Comparison of ENCODE assay signal across 8 mouse cellular contexts in the genomic region with DNA sequence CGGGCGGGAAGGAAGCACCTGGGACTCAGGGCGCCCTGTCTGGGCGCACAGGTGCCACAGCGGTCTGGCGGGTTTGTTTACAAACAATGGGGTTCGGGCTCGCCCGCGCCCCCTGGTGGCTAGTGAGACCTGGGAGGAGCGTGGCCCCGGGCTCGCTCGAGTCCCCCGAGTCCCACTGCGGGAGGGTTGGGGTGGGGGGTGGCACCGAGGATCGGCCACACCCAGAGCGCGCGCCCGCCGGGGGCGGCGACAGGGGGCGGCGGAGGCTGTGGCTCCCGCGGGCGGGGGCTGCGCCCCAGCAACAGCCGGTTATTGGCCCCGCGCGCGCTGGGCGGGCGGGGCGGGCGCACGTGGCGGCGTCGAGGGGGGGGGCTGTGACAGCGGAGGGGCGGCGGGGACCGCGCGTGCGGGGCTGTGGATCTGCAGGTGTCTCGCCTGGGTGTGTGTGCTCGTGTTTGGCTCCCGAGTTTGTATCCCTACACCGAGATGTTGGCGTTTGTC. TPM values are rescaled to one million over a fixed set of nuclear protein-coding genes. Genes with fewer than 3 reads are reported as not detected.
DNase-seq lines count a peak whose midpoint lies in the region; ATAC-seq and TF ChIP-seq lines count a peak whose summit lies in the region.

No protein-coding gene starts in this region.

- DNase-seq in layer of hippocampus, adult 11-12 months (ENCODE audit: low spot score), result peak; percentile 87
- no peak for DNase-seq in layer of hippocampus, adult 9-10 months (ENCODE audit: low spot score)
- DNase-seq in embryo, embryonic 10 days (ENCODE audit: low spot score), result peak; percentile 76
- peak; percentile 89 for DNase-seq in gastrocnemius, postnatal 14 days
- DNase-seq in left cerebral cortex, postnatal 4 days, result peak; percentile 79
- DNase-seq in midbrain, embryonic 10.5 days (ENCODE audit: low spot score), result peak; percentile 80

- peak overlapping the region; percentile 79 for H3K27ac ChIP-seq in midbrain, embryonic 10.5 days (replicated peaks)
- peak overlapping the region; percentile 81 for H3K27ac ChIP-seq in small intestine, adult 2 months (ENCODE audit: insufficient read depth, low read depth, low read length)

- H3K9me3 ChIP-seq in midbrain, embryonic 10.5 days (replicated peaks), result peaks cover 5% of the 10 kb centered on the region; the same call in 1 of the 2 replicates

- no peaks in the 10 kb centered on the region for H3K36me3 ChIP-seq in midbrain, embryonic 10.5 days
- H3K36me3 ChIP-seq in small intestine, adult 2 months (ENCODE audit: control insufficient read depth, insufficient read depth, low read length), result no peaks in the 10 kb centered on the region

- peaks cover 12% of the 10 kb centered on the region; the same call in 1 of the 2 replicates for H3K27me3 ChIP-seq in midbrain, embryonic 10.5 days (ENCODE audit: low read depth, poor library complexity, severe bottlenecking)
- no peaks in the 10 kb centered on the region for H3K27me3 ChIP-seq in small intestine, adult 2 months (ENCODE audit: control insufficient read depth, insufficient read depth, low read length)

- H3K4me1 ChIP-seq in midbrain, embryonic 10.5 days, result peaks cover 65% of the 10 kb centered on the region
- peaks cover 26% of the 10 kb centered on the region for H3K4me1 ChIP-seq in small intestine, adult 2 months (ENCODE audit: control insufficient read depth, insufficient read depth, insufficient read length, low read length)

- peak overlapping the region; percentile 95 for H3K4me3 ChIP-seq in midbrain, embryonic 10.5 days
- H3K4me3 ChIP-seq in small intestine, adult 2 months (ENCODE audit: low read depth, low read length), result peak overlapping the region; percentile 72

- TF ChIP-seq CTCF in small intestine, adult 2 months (IDR thresholded peaks at IDR 0.05; ENCODE audit: extremely low read depth, insufficient read length, insufficient replicate concordance, low read depth, low read length), result peak; percentile 64

- ATAC-seq in inflammation-experienced regulatory T-cells, adult 6 months, result peak; percentile 37

- TF ChIP-seq POLR2A in small intestine, adult 2 months (IDR thresholded peaks at IDR 0.05; ENCODE audit: low read depth, low read length), result no peak

- intact Hi-C loops in gastrocnemius, postnatal 14 days (cut with DNase I; ENCODE audit: low total_unique reads), result no loop called here
- intact Hi-C loops in left cerebral cortex, postnatal 4 days (cut with DNase I), result no loop called here

- WGBS in midbrain, embryonic 10.5 days, result under 1% methylated on average over 49 of the region's 56 CpGs
- under 1% methylated on average over 51 of the region's 56 CpGs for WGBS in small intestine, adult 2 months

RNA-seq across cellular contexts. Expression of gene Bbc3, which starts 1.9 kb away (rescaled TPM):
- total RNA-seq in gastrocnemius, postnatal 14 days (2021), result 1 to 10 TPM; 3.6 to 5.1 TPM
- 1 to 10 TPM in 2 of 3 experiments, under 1 TPM in 1; 0.42 to 1.5 (median 1.2) TPM for polyA plus RNA-seq in inflammation-experienced regulatory T-cells, adult 6 months (2017; shearing (Covaris generic))
- total RNA-seq in left cerebral cortex, postnatal 4 days (2021), result 10 to 100 TPM; 45.7 to 51.8 TPM
- 14.4 and 17.1 TPM in 2 replicates for polyA plus RNA-seq in midbrain, embryonic 10.5 days (2016; fragmentation: Nextera tagmentation; extraction: Ambion mirVana)
- polyA plus RNA-seq in small intestine, adult 2 months (2012; rRNA removed), result 8.3 and 50.9 TPM in 2 replicates

RNA-seq across cellular contexts. Expression of gene Ccdc9, which starts 23.5 kb away (rescaled TPM):
- total RNA-seq in gastrocnemius, postnatal 14 days (2021), result 10 to 100 TPM; 30.1 to 32.8 TPM
- 10 to 100 TPM; 10.6 to 16.3 (median 11.5) TPM for polyA plus RNA-seq in inflammation-experienced regulatory T-cells, adult 6 months (2017; shearing (Covaris generic))
- total RNA-seq in left cerebral cortex, postnatal 4 days (2021), result 10 to 100 TPM; 86.2 to 91.5 TPM
- 24.6 and 34.1 TPM in 2 replicates for polyA plus RNA-seq in midbrain, embryonic 10.5 days (2016; fragmentation: Nextera tagmentation; extraction: Ambion mirVana)
- 14.2 and 24.9 TPM in 2 replicates for polyA plus RNA-seq in small intestine, adult 2 months (2012; rRNA removed)

RNA-seq across cellular contexts. Expression of gene Inafm1, which starts 36.7 kb away (rescaled TPM):
- 10 to 100 TPM; 11.1 to 12.4 TPM for total RNA-seq in gastrocnemius, postnatal 14 days (2021)
- 1 to 10 TPM in 2 of 3 experiments, under 1 TPM in 1; 0.96 to 2.4 (median 2.3) TPM for polyA plus RNA-seq in inflammation-experienced regulatory T-cells, adult 6 months (2017; shearing (Covaris generic))
- 10 to 100 TPM; 42.8 to 46.5 TPM for total RNA-seq in left cerebral cortex, postnatal 4 days (2021)
- 6.3 and 10.0 TPM in 2 replicates for polyA plus RNA-seq in midbrain, embryonic 10.5 days (2016; fragmentation: Nextera tagmentation; extraction: Ambion mirVana)
- 61.0 and 121 TPM in 2 replicates for polyA plus RNA-seq in small intestine, adult 2 months (2012; rRNA removed)

RNA-seq across cellular contexts. Expression of gene C5ar1, which starts 50.7 kb away (rescaled TPM):
- total RNA-seq in gastrocnemius, postnatal 14 days (2021), result 1 to 10 TPM; 2.6 to 3.1 TPM
- polyA plus RNA-seq in inflammation-experienced regulatory T-cells, adult 6 months (2017; shearing (Covaris generic)), result under 1 TPM in 1 of 3 experiments, not detected in 2; 0.21 TPM
- total RNA-seq in left cerebral cortex, postnatal 4 days (2021), result 1 to 10 TPM in 1 of 2 experiments, under 1 TPM in 1; 0.97 to 1.8 TPM
- polyA plus RNA-seq in midbrain, embryonic 10.5 days (2016; fragmentation: Nextera tagmentation; extraction: Ambion mirVana), result 0.86 and 1.4 TPM in 2 replicates
- polyA plus RNA-seq in small intestine, adult 2 months (2012; rRNA removed), result 5.4 and 5.7 TPM in 2 replicates
